Mouse (Mus musculus): Measurements from ENCODE around the gene Shroom3.

The Shroom3 gene

GRCm38 (mm10) chr5:92683351-92683807 lies at the start of gene Shroom3:
TSS of gene Shroom3 (plus strand) at chr5:92683435.
- peak; percentile 93 for DNase-seq

GRCm38 (mm10) chr5:92633526-92633925 lies 49.7 kb upstream of the Shroom3 start:
- peak; percentile 71 for DNase-seq

- no peak for DNase-seq
Measured at GRCm38 (mm10) chr5:92634916-92635315, 48.3 kb upstream of the Shroom3 start.

GRCm38 (mm10) chr5:92635891-92636290 lies 47.3 kb upstream of the Shroom3 start:
- peak; percentile 60 for DNase-seq

GRCm38 (mm10) chr5:92640861-92641260 lies 42.4 kb upstream of the Shroom3 start:
- DNase-seq = no peak

GRCm38 (mm10) chr5:92656256-92656655 lies 27.0 kb upstream of the Shroom3 start:
- no peak for DNase-seq

GRCm38 (mm10) chr5:92664321-92664720 lies 18.9 kb upstream of the Shroom3 start:
- DNase-seq = no peak

GRCm38 (mm10) chr5:92666860-92667259 lies 16.4 kb upstream of the Shroom3 start:
- peak; percentile 85 for DNase-seq

- peak; percentile 95 for DNase-seq
Measured at GRCm38 (mm10) chr5:92674859-92675573, 8.2 kb upstream of the Shroom3 start, which contains the start of gene Ccdc158. TSS of gene Ccdc158 (minus strand) at chr5:92675271.

GRCm38 (mm10) chr5:92675574-92675920 lies 7.7 kb upstream of the Shroom3 start:
- DNase-seq = no peak

- peak; percentile 45 for DNase-seq
Measured at GRCm38 (mm10) chr5:92679441-92679840, 3.8 kb upstream of the Shroom3 start.

- DNase-seq = peak; percentile 59
Measured at GRCm38 (mm10) chr5:92681861-92682260, 1.4 kb upstream of the Shroom3 start.

- DNase-seq = peak; percentile 90
Measured at GRCm38 (mm10) chr5:92682621-92683348, 450 bp upstream of the Shroom3 start.

GRCm38 (mm10) chr5:92683871-92684475 lies 738 bp downstream of the Shroom3 start:
- DNase-seq = peak; percentile 18

GRCm38 (mm10) chr5:92684715-92685460 lies 1.7 kb downstream of the Shroom3 start:
- peak; percentile 72 for DNase-seq

- DNase-seq = no peak
Measured at GRCm38 (mm10) chr5:92688124-92688523, 4.9 kb downstream of the Shroom3 start.

GRCm38 (mm10) chr5:92688569-92688968 lies 5.3 kb downstream of the Shroom3 start:
- DNase-seq = peak; percentile 48

GRCm38 (mm10) chr5:92692206-92693007 lies 9.2 kb downstream of the Shroom3 start:
- DNase-seq = peak; percentile 90

- peak; percentile 81 for DNase-seq
Measured at GRCm38 (mm10) chr5:92693744-92694143, 10.5 kb downstream of the Shroom3 start.

GRCm38 (mm10) chr5:92694316-92694995 lies 11.2 kb downstream of the Shroom3 start:
- peak; percentile 72 for DNase-seq

GRCm38 (mm10) chr5:92698131-92698836 lies 15.0 kb downstream of the Shroom3 start:
- peak; percentile 24 for DNase-seq
